Mouse (Mus musculus) mesoderm, embryonic 11.5 days (tissue): ENCODE results near the gene Kif24.
A peak's percentile ranks its signal among the peaks of the same experiment; 100 is the strongest.

Experiments
- DNase-seq: peaks from one replicate; pipeline ENCODE4 v3.0.0-alpha.2; 2012; ENCODE audit warnings: low read depth, low spot score

Gene Kif24

DNA sequence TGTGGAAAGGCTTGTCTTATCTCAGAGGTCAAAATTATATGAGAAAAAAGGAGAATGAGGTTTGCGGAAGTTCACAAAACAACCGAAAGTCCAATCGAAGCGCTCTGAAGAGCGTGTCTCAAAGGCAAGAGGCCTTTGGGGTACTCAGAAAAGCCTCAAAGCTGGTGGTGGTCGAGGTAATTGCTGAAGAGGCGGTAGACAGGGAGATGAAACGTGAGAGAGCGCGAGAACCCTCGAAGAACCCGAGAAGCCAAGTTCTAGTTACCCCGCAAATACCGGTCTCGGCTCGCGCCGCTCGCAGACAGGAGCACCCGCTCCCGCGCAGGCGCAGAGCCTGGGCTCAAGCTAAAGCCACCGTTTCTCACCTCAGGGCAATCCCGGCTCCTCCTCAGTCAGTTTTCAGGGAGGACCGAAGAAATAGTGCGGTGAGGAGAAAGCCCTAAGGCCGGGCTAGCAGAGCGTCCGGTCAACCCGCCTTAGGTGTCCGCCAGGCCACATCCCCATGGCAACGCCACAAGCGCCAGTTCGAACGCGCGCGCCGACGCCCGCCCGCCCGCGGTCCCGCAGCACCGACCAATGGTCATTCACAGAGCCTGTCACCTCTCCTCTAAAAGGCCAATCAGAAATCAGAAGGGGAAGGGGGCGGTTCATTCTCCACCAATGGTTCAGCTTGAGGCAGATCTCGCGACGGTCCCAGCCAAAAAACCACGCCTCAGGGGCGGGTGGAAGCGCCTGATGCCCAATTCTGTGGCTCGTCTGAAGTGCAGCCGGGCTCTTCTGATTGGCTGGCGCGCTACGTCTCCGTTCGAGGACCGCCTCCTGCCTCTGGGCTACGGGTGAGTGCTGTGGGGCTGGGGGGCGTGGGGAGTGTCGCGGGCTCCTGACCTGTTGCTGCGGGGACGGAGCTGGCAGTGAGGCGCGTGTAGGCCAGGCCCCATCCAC lies at the start of gene Kif24, which contains the start of gene Nudt2:
Kif24 (minus strand) TSS at position 543 of the 942 bp plus-strand sequence.
Nudt2 (plus strand) TSS at position 807 of the 942 bp plus-strand sequence.
- peak; percentile 99 for DNase-seq

DNA sequence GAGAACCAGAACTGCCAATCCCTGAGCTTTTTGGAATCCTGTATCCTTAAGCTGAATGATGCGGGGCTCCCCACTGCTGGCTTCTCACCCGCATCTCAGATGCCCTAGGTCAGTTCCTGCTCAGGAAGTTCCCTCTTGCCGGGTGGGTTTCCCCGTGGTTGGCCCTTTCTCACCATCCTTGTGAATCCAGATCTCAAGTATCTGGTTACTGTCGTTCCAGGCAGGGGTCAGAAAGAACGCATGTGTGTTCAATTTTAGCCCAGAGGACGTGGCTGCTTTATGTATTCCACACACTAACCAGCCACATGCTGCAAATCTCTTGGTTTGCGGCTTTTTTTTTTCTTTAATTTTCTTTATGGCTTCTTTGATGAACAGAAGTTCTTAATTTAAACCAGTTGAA lies 49.0 kb upstream of the Kif24 start:
- DNase-seq: peak; percentile 34

DNA sequence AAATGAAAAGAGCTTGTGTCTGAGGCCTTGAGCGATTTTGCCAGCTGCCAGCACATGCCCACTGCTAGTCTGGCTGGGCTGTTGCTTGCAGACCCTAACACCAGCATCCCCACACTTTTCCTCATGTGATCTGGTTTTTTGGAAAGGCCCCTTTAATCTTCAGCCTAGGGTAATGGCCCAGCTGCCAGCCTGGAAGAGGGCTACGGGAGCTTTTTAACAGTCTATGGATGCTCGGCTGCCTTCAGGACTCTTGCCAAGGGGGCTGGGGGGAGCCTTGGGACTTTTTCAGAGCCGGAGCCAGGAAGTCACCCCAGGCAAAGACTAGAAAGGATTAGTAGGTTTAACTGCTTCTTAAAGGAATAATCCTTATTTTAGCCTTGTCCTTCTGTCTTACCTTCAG lies 48.6 kb upstream of the Kif24 start:
- no peak for DNase-seq

- DNase-seq: no peak
These were observed 43.3 kb upstream of the Kif24 start for GRCm38 (mm10) chr4:41507998-41508397.

DNA sequence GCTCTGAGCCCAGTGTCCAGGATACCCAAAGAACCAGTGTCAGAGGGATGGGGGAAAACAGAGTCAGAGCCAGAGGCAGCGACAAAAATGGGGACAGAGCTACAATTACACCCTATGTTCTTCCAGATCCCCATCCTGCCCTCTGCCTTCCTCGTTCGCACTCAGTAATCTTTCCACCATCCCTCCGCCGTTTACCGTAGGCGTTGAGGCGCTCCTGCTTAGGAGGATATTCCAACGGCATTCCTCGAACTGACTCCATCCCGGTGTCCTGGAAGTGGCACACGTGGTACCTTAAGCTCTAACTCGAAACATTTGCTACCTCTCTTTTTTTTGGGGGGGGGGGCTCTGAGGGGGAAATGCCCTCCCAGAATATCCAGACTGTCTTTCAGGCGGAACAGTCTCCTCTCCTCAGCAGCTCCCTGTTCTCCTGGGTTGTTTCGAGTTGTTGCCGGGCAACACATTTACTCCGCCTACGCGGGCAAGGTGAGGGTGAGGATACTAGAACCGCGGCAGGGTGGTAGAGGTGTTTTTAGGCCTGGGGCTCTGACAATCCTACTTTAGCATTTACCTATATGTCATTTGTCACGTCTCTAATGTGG lies 42.7 kb upstream of the Kif24 start:
- DNase-seq: peak; percentile 42

GRCm38 (mm10) chr4:41506906-41507305 lies 42.2 kb upstream of the Kif24 start:
- DNase-seq: peak; percentile 88

DNA sequence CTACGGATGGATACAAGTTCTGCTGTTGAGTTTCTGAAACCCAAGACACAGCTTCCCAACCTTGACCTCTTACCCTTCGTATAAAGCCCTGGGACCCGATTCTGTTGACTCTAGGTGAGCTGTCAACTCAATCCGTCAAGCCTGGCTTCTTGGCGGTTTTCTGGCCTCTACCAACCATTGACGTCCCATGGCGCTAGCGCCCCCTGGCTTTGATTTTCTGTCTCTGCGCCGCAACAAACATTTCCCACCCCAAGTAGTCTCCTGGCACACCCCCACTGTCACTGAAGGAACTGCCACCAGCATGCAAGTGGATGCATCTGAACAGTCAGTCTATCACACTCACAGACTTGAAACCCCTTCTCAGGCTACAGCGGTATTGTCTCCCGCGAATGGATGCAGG lies 41.5 kb upstream of the Kif24 start:
- peak; percentile 47 for DNase-seq

DNA sequence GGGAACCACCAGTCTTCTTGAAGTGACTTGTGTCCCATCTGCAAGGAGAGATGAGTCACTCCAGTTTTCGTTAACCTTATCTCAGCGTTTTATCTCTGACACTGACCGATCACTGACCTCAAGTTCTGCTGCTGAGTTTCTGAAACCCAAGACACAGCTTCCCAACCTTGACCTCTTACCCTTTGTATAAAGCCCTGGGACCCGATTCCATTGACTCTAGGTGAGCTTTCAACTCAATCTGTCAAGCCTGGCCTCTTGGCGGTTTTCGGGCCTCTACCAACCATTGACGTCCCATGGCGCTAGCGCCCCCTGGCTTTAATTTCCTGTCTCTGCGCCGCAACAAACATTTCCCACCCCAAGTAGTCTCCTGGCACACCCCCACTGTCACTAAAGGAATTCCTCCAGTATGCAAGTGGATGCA lies 40.5 kb upstream of the Kif24 start:
- DNase-seq: no peak

- DNase-seq: no peak
These were observed 39.6 kb upstream of the Kif24 start for GRCm38 (mm10) chr4:41504325-41504724.

- peak; percentile 94 for DNase-seq
These were observed 38.3 kb upstream of the Kif24 start, which contains the start of gene AI464131 for GRCm38 (mm10) chr4:41502986-41503412. Gene AI464131 (minus strand): TSS chr4:41503076.

DNA sequence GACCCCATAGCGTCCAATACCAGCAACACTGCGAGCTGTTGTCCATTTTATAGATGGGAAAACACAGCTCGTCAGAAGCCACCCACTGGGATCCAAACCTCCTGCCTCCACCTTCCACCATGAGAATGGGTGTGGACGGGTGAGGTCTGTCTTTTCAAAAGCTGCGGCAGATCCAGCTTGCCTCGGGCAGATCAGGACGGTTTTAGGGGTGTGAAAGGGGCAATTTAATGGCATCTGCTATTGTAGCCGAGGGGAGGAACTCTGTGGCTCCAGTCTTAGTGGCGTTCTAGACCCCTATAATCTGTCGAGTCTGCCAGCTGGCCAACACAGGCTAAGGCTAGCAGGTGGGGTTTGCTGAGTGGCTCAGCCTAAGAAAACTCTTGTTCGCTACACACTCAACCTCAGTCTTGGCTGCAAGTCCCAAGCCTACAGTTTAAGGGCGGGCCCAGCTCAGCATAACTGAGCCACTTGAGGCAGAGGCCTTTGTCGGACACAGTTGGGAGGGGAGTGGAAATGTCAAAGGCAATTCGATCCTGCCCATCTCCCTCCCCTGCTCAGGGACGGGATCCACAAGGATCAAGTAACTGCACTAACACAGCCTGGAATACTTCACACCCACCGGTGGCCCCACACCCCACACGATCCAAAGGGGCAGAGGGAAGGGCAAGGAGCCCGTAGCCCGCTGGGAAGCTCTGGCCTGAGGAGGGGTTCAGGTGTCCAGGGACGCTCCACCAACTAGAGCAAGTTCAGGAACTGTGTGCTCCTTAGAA lies 37.7 kb upstream of the Kif24 start:
- peak; percentile 34 for DNase-seq

DNA sequence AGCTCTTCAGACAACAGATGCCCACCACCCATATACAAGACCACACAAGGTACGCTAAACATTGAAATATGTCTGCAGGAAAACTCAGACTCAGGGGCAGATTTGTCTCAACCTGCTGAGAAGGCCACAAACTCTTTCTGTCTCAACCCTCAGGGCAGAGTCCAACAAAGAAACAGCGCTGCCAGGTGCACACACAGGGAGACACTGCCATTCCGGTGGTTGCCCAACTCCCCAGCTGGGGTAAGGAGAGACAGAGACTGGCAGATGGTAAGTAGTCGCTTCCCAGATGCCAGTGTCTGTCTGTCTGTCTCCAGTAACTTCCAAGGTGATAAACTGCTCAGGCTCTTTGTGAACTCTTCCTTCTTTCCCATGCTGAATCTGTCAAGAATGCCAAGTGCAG lies 36.1 kb upstream of the Kif24 start:
- DNase-seq: no peak

GRCm38 (mm10) chr4:41499619-41500018 lies 34.9 kb upstream of the Kif24 start:
- no peak for DNase-seq

- DNase-seq: peak; percentile 43
These were observed 34.3 kb upstream of the Kif24 start for GRCm38 (mm10) chr4:41498921-41499391.

GRCm38 (mm10) chr4:41497995-41498845 lies 33.5 kb upstream of the Kif24 start:
- DNase-seq: no peak

DNA sequence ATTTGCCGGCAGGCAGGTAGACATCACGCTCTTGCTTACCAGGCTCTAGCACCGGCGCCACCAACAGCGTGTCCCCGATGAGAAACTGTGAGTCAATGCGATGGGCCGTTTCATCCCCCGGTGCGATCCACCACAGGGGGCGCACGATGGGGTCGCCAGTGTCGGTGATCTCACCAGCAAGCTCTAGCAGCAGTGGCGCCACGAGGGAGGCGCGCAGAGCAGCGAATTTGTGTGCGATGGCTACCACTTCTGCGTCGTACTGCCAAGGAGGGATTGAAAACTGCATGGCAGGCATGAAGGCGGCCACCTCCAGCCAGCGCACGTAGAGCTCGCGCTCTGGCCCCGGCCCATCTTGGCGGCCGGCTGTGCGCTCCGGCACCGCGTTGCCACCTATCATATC lies 32.9 kb upstream of the Kif24 start:
- DNase-seq: peak; percentile 49

DNA sequence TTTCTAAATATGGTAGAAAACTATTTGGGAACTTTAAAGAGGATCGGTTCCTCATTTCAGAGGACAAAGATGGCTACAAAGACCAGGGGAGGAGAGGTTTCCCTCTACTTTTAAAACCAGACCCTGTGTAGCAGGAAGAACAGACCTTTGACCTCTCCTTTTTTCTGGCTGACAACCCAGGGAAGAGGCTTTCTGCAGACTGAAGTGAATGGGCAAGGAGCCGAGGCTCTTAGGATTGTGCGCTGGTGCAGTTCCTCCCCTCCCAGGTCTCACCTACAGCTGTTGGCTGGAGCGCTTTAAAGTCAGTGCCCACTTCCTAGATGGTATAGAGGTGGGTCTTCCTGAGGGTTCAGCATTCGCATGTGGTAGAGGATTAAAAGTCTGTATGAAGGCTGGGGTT lies 32.4 kb upstream of the Kif24 start:
- no peak for DNase-seq

DNA sequence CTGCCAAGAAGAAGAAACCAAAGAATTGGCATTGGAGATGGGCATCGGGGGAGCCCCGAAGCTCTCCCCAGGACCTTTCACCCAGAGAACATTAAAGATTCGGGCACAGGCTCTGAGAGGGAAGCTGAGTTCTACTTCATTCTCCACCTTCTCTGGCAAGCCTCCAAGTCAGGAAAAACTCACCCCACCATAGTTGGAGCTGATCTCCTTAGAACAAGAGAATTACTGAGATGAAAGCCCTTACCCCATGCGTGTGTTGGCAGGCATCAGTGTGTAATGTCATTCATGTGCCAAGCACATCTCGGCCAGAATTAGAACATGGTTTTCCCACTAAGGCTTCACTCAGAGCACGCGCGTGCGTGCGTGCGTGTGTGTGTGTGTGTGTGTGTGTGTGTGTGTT lies 31.2 kb upstream of the Kif24 start:
- DNase-seq: no peak

DNA sequence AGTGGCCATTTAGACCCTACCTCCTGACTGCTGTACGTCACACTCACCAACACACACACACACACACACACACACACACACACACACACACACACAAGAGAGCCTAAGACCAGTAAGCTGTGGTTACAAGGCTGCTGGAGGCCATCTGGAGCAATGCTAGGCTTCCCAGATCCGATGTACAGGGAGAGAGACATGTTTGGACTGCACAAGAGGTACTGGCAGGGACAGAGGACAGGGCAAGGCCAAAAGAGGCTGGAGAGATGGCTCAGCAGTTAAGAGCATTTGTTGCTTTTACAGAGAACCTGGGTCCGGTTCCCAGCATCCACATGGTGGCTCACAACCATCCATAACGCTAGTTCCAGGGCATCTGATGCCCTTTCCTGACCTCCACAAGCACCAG lies 30.4 kb upstream of the Kif24 start:
- DNase-seq: no peak

DNA sequence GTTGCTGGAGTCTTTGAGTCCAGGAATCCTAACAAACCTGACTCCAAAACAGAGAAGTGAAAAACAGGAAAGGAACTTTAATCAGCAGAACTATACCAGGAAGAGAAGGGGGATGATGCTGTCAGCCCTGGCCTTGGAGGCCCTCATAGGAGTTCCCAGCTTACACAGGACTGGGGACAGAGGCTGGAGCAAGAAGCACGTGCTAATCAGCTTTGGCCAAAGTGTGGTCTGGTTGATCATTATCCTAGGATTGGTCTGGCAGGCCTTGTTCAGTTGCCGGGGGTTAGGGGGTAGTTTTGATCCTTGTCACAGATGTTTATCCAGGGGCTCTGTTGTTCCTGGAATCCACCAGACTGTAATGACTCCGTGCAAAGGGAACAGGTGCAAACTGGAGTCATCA lies 29.7 kb upstream of the Kif24 start:
- no peak for DNase-seq
